Mouse (Mus musculus): ENCODE data around the gene Neurl4.

DNA sequence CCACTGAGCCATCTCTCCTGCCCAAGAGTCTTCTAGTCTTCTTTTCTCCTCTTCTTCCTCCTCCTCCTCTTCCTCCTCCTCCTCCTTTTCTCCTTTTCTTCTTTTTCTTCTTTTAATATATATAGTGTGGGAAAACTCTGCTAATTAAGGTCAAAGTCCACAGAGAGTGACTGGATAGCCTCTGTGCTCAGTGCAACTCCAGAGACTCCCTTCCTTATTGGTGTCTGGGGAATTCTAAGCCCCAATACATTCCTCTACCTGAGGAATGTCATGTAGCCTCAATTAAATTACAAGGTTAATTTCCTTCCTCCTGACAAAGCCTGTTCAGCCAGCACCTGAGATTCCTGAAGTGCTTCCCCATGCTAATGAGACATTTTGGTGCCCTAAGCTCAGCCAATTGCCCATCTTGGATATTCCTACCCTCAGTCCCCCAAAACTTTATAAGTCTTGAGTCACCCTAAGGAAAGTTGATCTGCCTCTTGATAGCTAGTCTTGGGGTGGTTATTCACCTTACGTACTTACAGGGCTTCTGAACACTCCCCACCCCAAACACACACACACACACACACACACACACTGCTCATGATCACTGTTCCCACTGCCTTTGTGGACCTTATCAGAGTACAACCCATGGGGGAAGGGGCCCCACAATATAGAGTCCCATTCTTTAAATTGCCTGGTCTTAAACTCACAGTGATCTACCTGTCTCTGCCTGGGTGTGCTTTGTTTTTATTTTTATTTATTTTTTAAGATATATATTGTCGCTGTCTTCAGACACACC, 30.4 kb upstream of the Neurl4 start:
- no peak for TF ChIP-seq POLR2A (IDR thresholded peaks at IDR 0.05; ENCODE audit: extremely low read depth, insufficient read depth, low read length)
- no peak for TF ChIP-seq CTCF (IDR thresholded peaks at IDR 0.05; ENCODE audit: extremely low read depth, insufficient read depth, low read length)
